Mouse (Mus musculus) CD4-positive helper T cell, adult 2 months (primary cell): ENCODE measurements around the gene Sema3a.

Experiments
- DNase-seq: peaks from one replicate; pipeline ENCODE4 v3.0.0-alpha.2; 2012; ENCODE audit warnings: low read depth, missing footprints, low spot score

Sema3a gene

GRCm38 (mm10) chr5:13125241-13125692 lies at the start of gene Sema3a:
TSS of gene Sema3a (plus strand) at chr5:13125414.
- DNase-seq: no peak

- no peak for DNase-seq
Measured at GRCm38 (mm10) chr5:13084777-13085439, 40.3 kb upstream of the Sema3a start.

- DNase-seq: no peak
Measured at GRCm38 (mm10) chr5:13090431-13090830, 34.8 kb upstream of the Sema3a start.

- no peak for DNase-seq
Measured at GRCm38 (mm10) chr5:13109522-13109921, 15.7 kb upstream of the Sema3a start.

GRCm38 (mm10) chr5:13117236-13117635 lies 8.0 kb upstream of the Sema3a start:
- DNase-seq: no peak

- no peak for DNase-seq
Measured at GRCm38 (mm10) chr5:13125757-13126156, 543 bp downstream of the Sema3a start.

- DNase-seq: no peak
Measured at GRCm38 (mm10) chr5:13126196-13126595, 982 bp downstream of the Sema3a start.

- DNase-seq: no peak
Measured at GRCm38 (mm10) chr5:13127121-13127520, 1.9 kb downstream of the Sema3a start.

- DNase-seq: no peak
Measured at GRCm38 (mm10) chr5:13144733-13145457, 19.7 kb downstream of the Sema3a start.

GRCm38 (mm10) chr5:13149909-13150308 lies 24.7 kb downstream of the Sema3a start:
- DNase-seq: no peak

GRCm38 (mm10) chr5:13151002-13151401 lies 25.8 kb downstream of the Sema3a start:
- no peak for DNase-seq

GRCm38 (mm10) chr5:13157761-13158612 lies 32.8 kb downstream of the Sema3a start:
- DNase-seq: no peak

GRCm38 (mm10) chr5:13182186-13182585 lies 57.0 kb downstream of the Sema3a start:
- no peak for DNase-seq

GRCm38 (mm10) chr5:13197886-13198285 lies 72.7 kb downstream of the Sema3a start:
- no peak for DNase-seq

GRCm38 (mm10) chr5:13199709-13200108 lies 74.5 kb downstream of the Sema3a start:
- no peak for DNase-seq

GRCm38 (mm10) chr5:13255353-13255752 lies 130.1 kb downstream of the Sema3a start:
- no peak for DNase-seq

- no peak for DNase-seq
Measured at GRCm38 (mm10) chr5:13256321-13256720, 131.1 kb downstream of the Sema3a start.

GRCm38 (mm10) chr5:13263087-13263486 lies 137.9 kb downstream of the Sema3a start:
- DNase-seq: no peak

GRCm38 (mm10) chr5:13263539-13263938 lies 138.3 kb downstream of the Sema3a start:
- no peak for DNase-seq

- DNase-seq: no peak
Measured at GRCm38 (mm10) chr5:13312667-13313066, 187.5 kb downstream of the Sema3a start.

- no peak for DNase-seq
Measured at GRCm38 (mm10) chr5:13313977-13314376, 188.8 kb downstream of the Sema3a start.
